Mouse (Mus musculus) lung, embryonic 14.5 days (tissue): ENCODE results near the gene Dhrs7. TPM values are rescaled to one million over a fixed set of nuclear protein-coding genes. Genes with fewer than 3 reads are reported as not detected.
A peak's percentile ranks its signal among the peaks of the same experiment; 100 is the strongest.

Experiments
- ATAC-seq: fragments of 200-750 bp; cut with Nextera tagmentation; 2 replicates; pipeline ENCODE4 v1.8.0; 2017; ENCODE audit warnings: mild to moderate bottlenecking, moderate TSS enrichment, moderate library complexity; ENCODE audit not compliant: insufficient read depth
- DNase-seq: peaks from one replicate; pipeline ENCODE4 v3.0.0-alpha.2; 2015
- H3K27ac ChIP-seq: fragments of 300-500 bp; sonication (generic); 2 replicates; pipeline ENCODE4 v1.5.1; 2014; ENCODE audit warnings: low read depth, mild to moderate bottlenecking, moderate library complexity
- H3K27me3 ChIP-seq: fragments of 300-500 bp; sonication (generic); 2 replicates; pipeline ENCODE4 v1.6.1; 2014; ENCODE audit warnings: low read length, control low read depth; ENCODE audit not compliant: insufficient read depth
- H3K36me3 ChIP-seq: fragments of 300-500 bp; sonication (generic); 2 replicates; pipeline ENCODE4 v1.6.1; 2014; ENCODE audit warnings: control low read depth; ENCODE audit not compliant: insufficient read depth
- H3K4me1 ChIP-seq: fragments of 300-500 bp; sonication (generic); 2 replicates; pipeline ENCODE4 v1.6.1; 2014; ENCODE audit warnings: antibody characterized with exemption, control low read depth; ENCODE audit not compliant: insufficient read depth
- H3K4me2 ChIP-seq: fragments of 300-500 bp; sonication (generic); 2 replicates; pipeline ENCODE4 v1.6.1; 2014; ENCODE audit warnings: mild to moderate bottlenecking
- H3K4me3 ChIP-seq: fragments of 300-500 bp; sonication (generic); 2 replicates; pipeline ENCODE4 v1.5.1; 2014; ENCODE audit warnings: low read depth, low read length
- H3K9ac ChIP-seq: fragments of 300-500 bp; sonication (generic); 2 replicates; pipeline ENCODE4 v1.6.1; 2014
- H3K9me3 ChIP-seq: fragments of 300-500 bp; sonication (generic); 2 replicates; pipeline ENCODE4 v1.6.1; 2016; ENCODE audit warnings: low read depth, low read length, control low read depth
- CTCF ChIP-seq: IDR thresholded peaks from 2 replicates; pipeline ENCODE4 v1.5.1; 2016; ENCODE audit warnings: antibody characterized with exemption, low read depth
- WGBS: fragments of 180-500 bp; shearing (Covaris S2); extraction: QIAGEN DNeasy Blood & Tissue Kit; methylation state at CpG from one replicate; pipeline ENCODE4 v1.1.7; 2014; 5-methylcytosine and 5-hydroxymethylcytosine counted together
- polyA plus RNA-seq: library from polyadenylated mRNA; unstranded; fragments of >200 nt; fragmentation: Nextera tagmentation; extraction: Ambion mirVana; gene quantifications from 2 replicates; pipeline ENCODE4 v1.2.1, GENCODE M21; 2014

Gene Dhrs7
- polyA plus RNA-seq, 1 experiment from 2014 or later, result 20.9 TPM

DNA sequence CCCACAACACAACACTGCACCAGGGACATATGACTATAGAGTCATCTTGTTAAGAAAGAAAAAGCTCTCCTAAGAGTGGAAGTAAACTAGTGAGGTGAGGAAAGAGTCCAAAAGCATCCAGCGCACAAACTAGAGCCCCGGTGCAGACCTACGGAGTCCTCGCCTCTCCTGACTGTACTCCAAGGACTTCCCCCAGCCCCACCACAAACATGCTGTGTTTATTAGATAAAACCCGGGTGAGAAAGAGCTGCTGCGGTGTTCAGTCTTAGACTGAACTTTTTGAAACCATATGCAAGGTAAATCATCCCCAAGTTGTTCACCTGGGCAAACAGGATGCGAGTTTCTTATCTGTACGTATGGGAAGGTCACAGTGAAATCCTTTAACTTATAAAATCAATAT, 6.2 kb upstream of the Dhrs7 start:
- H3K4me1 ChIP-seq, result no peaks in the 10 kb centered on the region
- TF ChIP-seq CTCF, result no peak
- no peaks in the 10 kb centered on the region for H3K36me3 ChIP-seq
- no peak overlapping the region for H3K27ac ChIP-seq
- H3K4me2 ChIP-seq, result no peak overlapping the region
- H3K9ac ChIP-seq, result no peak overlapping the region
- ATAC-seq (no peak), DNase-seq (no peak)
- H3K27me3 ChIP-seq, result no peaks in the 10 kb centered on the region
- WGBS, result 79% methylated on average over 8 of the region's 8 CpGs
- H3K9me3 ChIP-seq, result no peaks in the 10 kb centered on the region
- H3K4me3 ChIP-seq, result no peak overlapping the region

DNA sequence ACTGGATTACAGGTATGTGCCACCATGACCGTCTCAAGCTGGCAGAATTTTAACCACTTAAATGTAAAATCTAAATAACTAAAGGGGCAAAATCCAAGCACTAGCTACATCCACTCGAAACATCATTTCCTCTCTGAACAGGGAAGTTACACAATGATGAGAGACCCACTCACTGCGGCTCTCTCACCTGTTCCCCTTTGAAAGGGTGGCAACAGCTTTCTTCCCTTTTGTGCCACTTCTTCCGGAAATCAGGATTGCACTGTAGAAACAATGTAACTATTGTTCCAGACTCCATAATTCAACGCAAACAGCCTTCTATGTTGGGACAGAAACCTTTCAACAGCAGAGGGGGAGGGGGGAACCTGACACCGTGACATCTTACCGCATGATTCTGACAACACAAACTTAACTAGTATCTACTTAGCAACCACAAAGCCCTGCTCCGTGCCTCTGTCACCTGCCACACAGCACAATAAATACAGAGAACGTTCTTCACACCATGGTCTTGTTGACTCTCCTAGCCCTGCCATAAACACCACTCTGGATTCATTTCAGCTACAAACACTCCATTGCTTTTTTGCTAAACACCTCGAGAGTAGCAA, 3.3 kb upstream of the Dhrs7 start:
- WGBS, result 49% methylated on average over 10 of the region's 10 CpGs
- peaks cover 6% of the 10 kb centered on the region; the same call in 1 of the 2 replicates for H3K4me1 ChIP-seq

GRCm38 (mm10) chr12:72666015-72666414, 1.3 kb upstream of the Dhrs7 start:
- TF ChIP-seq CTCF, result no peak
- Histone ChIP-seq H3K4me3 (no peak overlapping the region), H3K4me2 (no peak overlapping the region), H3K27ac (no peak overlapping the region), H3K36me3 (no peaks in the 10 kb centered on the region), H3K9me3 (no peaks in the 10 kb centered on the region), H3K4me1 (peaks cover 6% of the 10 kb centered on the region; the same call in 1 of the 2 replicates), H3K9ac (no peak overlapping the region), H3K27me3 (no peaks in the 10 kb centered on the region)
- 83% methylated on average over 5 of the region's 5 CpGs for WGBS
- ATAC-seq (no peak), DNase-seq (no peak)

More for the DNA sequence above, 3.3 kb upstream of the Dhrs7 start:
- no peak for TF ChIP-seq CTCF
- ATAC-seq (no peak), DNase-seq (peak; percentile 21)
- no peak overlapping the region for H3K4me2 ChIP-seq
- H3K36me3 ChIP-seq, result no peaks in the 10 kb centered on the region
- H3K27ac ChIP-seq, result no peak overlapping the region
- H3K27me3 ChIP-seq, result no peaks in the 10 kb centered on the region
- no peak overlapping the region for H3K4me3 ChIP-seq
- H3K9me3 ChIP-seq, result no peaks in the 10 kb centered on the region
- no peak overlapping the region for H3K9ac ChIP-seq

GRCm38 (mm10) chr12:72664020-72664734, 532 bp downstream of the Dhrs7 start:
- Histone ChIP-seq H3K27me3 (no peaks in the 10 kb centered on the region), H3K4me1 (peaks cover 6% of the 10 kb centered on the region; the same call in 1 of the 2 replicates), H3K27ac (peak overlapping the region; percentile 84), H3K36me3 (no peaks in the 10 kb centered on the region), H3K4me2 (peak overlapping the region; percentile 93), H3K9me3 (no peaks in the 10 kb centered on the region), H3K9ac (peak overlapping the region; percentile 53), H3K4me3 (peak overlapping the region; percentile 58)
- DNase-seq, result peak; percentile 80
- 2% methylated on average over 28 of the region's 28 CpGs for WGBS
- peak; percentile 66 for ATAC-seq
- TF ChIP-seq CTCF, result no peak

GRCm38 (mm10) chr12:72655775-72656174, 8.9 kb downstream of the Dhrs7 start:
- H3K9me3 ChIP-seq, result no peaks in the 10 kb centered on the region
- no peak overlapping the region for H3K4me3 ChIP-seq
- no peak overlapping the region for H3K27ac ChIP-seq
- ATAC-seq (no peak), DNase-seq (no peak)
- no peak overlapping the region for H3K9ac ChIP-seq
- no peak overlapping the region for H3K4me2 ChIP-seq
- H3K27me3 ChIP-seq, result no peaks in the 10 kb centered on the region
- no peaks in the 10 kb centered on the region for H3K4me1 ChIP-seq
- TF ChIP-seq CTCF, result no peak
- 0 out of 2 replicates have a peak, but pooled peaks cover 3% of the 10 kb centered on the region for H3K36me3 ChIP-seq
- 89% methylated on average over 16 of the region's 16 CpGs for WGBS

- WGBS, result 20% methylated on average over 4 of the region's 4 CpGs
- no peak overlapping the region for H3K4me2 ChIP-seq
- H3K9ac ChIP-seq, result no peak overlapping the region
- no peaks in the 10 kb centered on the region for H3K4me1 ChIP-seq
- ATAC-seq, result no peak
- H3K4me3 ChIP-seq, result no peak overlapping the region
- H3K27me3 ChIP-seq, result no peaks in the 10 kb centered on the region
- no peak overlapping the region for H3K27ac ChIP-seq
- no peaks in the 10 kb centered on the region for H3K9me3 ChIP-seq
- H3K36me3 ChIP-seq, result 0 out of 2 replicates have a peak, but pooled peaks cover 3% of the 10 kb centered on the region
- DNase-seq, result peak; percentile 82
- peak; percentile 79 for TF ChIP-seq CTCF
These were observed 10.0 kb downstream of the Dhrs7 start for GRCm38 (mm10) chr12:72654698-72655097.

DNA sequence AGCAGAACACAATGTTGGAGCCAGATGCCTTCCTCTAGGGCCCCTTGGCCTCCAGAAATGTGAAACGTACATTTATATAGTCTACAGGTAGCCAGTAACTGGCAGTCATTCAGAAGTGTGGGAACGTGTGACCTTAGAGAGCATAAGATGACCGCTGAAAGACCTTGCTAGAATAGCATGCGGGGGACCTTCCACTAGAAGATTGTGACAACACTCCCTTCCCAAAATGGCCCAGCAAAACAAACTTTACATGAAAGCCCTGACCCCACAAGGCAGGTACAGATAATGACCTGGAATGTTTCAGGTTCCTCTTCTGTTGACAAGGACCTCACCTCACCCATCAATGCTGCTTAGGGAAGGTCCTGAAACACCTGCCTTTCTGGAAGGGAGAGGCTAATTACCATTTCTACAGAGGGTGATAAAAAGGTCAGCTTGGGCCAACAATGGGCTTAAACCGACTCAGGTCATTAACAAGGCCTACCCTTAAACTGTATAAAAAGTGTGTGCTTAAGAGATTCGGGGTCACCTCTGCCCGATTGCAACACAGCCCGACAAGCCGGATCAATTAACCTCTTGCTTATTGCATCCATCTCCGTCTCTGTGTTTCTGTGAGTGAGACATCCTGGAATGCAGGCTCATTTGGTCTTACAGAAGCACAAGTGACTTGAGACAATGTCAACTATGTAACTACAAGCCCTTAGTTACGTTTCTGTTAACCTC, 14.9 kb downstream of the Dhrs7 start, which contains the start of gene Gm4756:
Gm4756 (minus strand) TSS at position 51 of the 720 bp plus-strand sequence.
- H3K4me2 ChIP-seq, result no peak within 1 kb of the TSS
- ATAC-seq, result no peak
- no peak within 1 kb of the TSS for H3K27ac ChIP-seq
- no peaks in the 10 kb centered on the region for H3K4me1 ChIP-seq
- H3K4me3 ChIP-seq, result no peak within 1 kb of the TSS
- H3K36me3 ChIP-seq, result 0 out of 2 replicates have a peak, but pooled peaks cover 3% of the 10 kb centered on the region
- no peak for TF ChIP-seq CTCF
- H3K9me3 ChIP-seq, result no peaks in the 10 kb centered on the region
- H3K27me3 ChIP-seq, result no peaks in the 10 kb centered on the region
- WGBS, result 66% methylated on average over 11 of the region's 11 CpGs
- no peak within 1 kb of the TSS for H3K9ac ChIP-seq
- DNase-seq, result no peak
